Mouse (Mus musculus) liver, embryonic 14.5 days (tissue): Measurements from ENCODE around the gene Senp5. TPM values are rescaled to one million over a fixed set of nuclear protein-coding genes. Genes with fewer than 3 reads are reported as not detected.

Source experiments
- ATAC-seq: fragments of 200-750 bp; cut with Nextera tagmentation; 2 replicates; pipeline ENCODE4 v1.8.0; 2017; ENCODE audit warnings: moderate number of reproducible peaks, mild to moderate bottlenecking, moderate library complexity; ENCODE audit not compliant: insufficient read depth
- DNase-seq, 3 experiments: peaks; one replicate each; pipeline ENCODE4 v3.0.0-alpha.2; 2012 to 2013; ENCODE audit warnings: low read depth in 3 of 3, low spot score in 3 of 3
- H3K27ac ChIP-seq: fragments of 300-500 bp; sonication (generic); 2 replicates; pipeline ENCODE4 v1.5.1; 2014; ENCODE audit warnings: moderate library complexity, mild to moderate bottlenecking, control low read depth, inconsistent platforms
- H3K27me3 ChIP-seq: fragments of 300-500 bp; sonication (generic); 2 replicates; pipeline ENCODE4 v1.6.1; 2014; ENCODE audit warnings: mild to moderate bottlenecking, low read length, moderate library complexity; ENCODE audit not compliant: control insufficient read depth, insufficient read depth
- H3K36me3 ChIP-seq: fragments of 300-500 bp; sonication (generic); replicated peaks from 2 replicates; pipeline ENCODE4 v1.6.1; 2014; ENCODE audit warnings: low read depth; ENCODE audit not compliant: control insufficient read depth, insufficient read depth
- H3K4me1 ChIP-seq, 2 experiments: fragments of 200-500 bp in 1 of 2; fragments of 300-500 bp in 1 of 2; sonication (generic) in 1 of 2; replicated peaks; 2 replicates each; pipeline ENCODE4 v1.6.1; 2012 to 2014; ENCODE audit warnings: antibody characterized with exemption in 1 of 2, inconsistent platforms in 1 of 2, low read length in 1 of 2; ENCODE audit not compliant: control insufficient read depth in 2 of 2, insufficient read depth in 2 of 2
- H3K4me2 ChIP-seq: fragments of 300-500 bp; sonication (generic); 2 replicates; pipeline ENCODE4 v1.6.1; 2014; ENCODE audit warnings: low read depth, mild to moderate bottlenecking, control low read depth, moderate library complexity
- H3K4me3 ChIP-seq, 2 experiments: fragments of 200-500 bp in 1 of 2; fragments of 300-500 bp in 1 of 2; sonication (generic) in 1 of 2; 2 replicates each; pipeline ENCODE4 v1.5.1; 2012 to 2014; ENCODE audit warnings: low read depth in 2 of 2, low read length in 2 of 2, mild to moderate bottlenecking in 2 of 2, control low read depth in 1 of 2, inconsistent platforms in 1 of 2, moderate library complexity in 1 of 2; ENCODE audit not compliant: insufficient read depth in 1 of 2
- H3K9ac ChIP-seq: fragments of 300-500 bp; sonication (generic); replicated peaks from 2 replicates; pipeline ENCODE4 v1.6.1; 2014; ENCODE audit warnings: mild to moderate bottlenecking, control low read depth, moderate library complexity
- H3K9me3 ChIP-seq: fragments of 300-500 bp; sonication (generic); 2 replicates; pipeline ENCODE4 v1.6.1; 2016; ENCODE audit warnings: low read length, mixed read lengths; ENCODE audit not compliant: control insufficient read depth
- CTCF ChIP-seq: IDR thresholded peaks from 2 replicates; pipeline ENCODE4 v1.5.1; 2016; ENCODE audit warnings: antibody characterized with exemption, low read depth, control low read depth
- EP300 ChIP-seq: IDR thresholded peaks from 2 replicates; pipeline ENCODE4 v1.6.1; 2016; ENCODE audit warnings: antibody characterized with exemption, low read depth
- whole genome bisulfite sequencing: fragments of 180-500 bp; shearing (Covaris S2); extraction: QIAGEN DNeasy Blood & Tissue Kit; methylation state at CpG from one replicate; pipeline ENCODE4 v1.1.7; 2014; ENCODE audit not compliant: insufficient replicate concordance; 5-methylcytosine and 5-hydroxymethylcytosine counted together
- polyA plus RNA-seq, 2 experiments: library from polyadenylated mRNA; depleted of rRNA in 1 of 2; stranded (reverse) in 1 of 2; unstranded in 1 of 2; fragments of >200 nt; fragmentation: Nextera tagmentation in 1 of 2; extraction: Ambion mirVana in 1 of 2; gene quantifications; 2 replicates each; pipeline versions ENCODE4 v1.2.1 to v1.2.3; 2012 to 2014

The Senp5 gene
- polyA plus RNA-seq, 2 experiments = 2.9 to 4.7 TPM

DNA sequence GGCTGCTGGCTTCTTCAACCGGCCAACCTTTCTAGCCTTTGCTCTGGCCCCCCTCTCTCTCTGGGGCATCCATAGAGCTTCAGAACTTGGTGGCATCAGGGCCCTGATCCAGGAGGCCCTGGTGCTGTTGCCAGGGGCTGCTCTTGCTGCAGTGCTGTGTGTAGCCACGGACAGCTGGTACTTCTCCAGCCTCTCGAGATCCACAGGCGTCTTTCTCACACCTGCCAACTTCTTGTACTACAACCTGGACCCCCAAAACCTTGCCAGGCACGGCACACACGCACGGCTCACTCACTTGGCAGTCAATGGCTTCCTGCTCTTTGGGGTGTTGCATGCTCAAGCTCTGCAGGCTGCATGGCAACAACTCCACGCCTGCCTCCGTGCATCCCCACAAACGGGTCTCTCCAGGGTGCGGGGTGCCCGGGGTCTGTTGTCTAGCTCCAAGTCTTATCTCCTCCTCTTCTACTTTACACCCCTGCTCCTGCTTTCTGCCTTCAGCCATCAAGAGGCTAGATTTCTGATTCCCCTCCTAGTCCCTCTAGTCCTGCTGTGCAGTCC lies 58.3 kb downstream of the Senp5 start:
- H3K27ac ChIP-seq = no peak overlapping the region
- H3K4me2 ChIP-seq = no peak overlapping the region
- H3K36me3 ChIP-seq = no peaks in the 10 kb centered on the region
- TF ChIP-seq EP300 (no peak), CTCF (no peak)
- H3K27me3 ChIP-seq = no peaks in the 10 kb centered on the region
- H3K4me1 ChIP-seq = peaks cover 2 to 18% of the 10 kb centered on the region in 2 experiments
- no peak overlapping the region for H3K4me3 ChIP-seq
- 70% methylated on average over 12 of the region's 12 CpGs for WGBS
- ATAC-seq = no peak
- no peaks in the 10 kb centered on the region for H3K9me3 ChIP-seq
- no peak for DNase-seq
- no peak overlapping the region for H3K9ac ChIP-seq

DNA sequence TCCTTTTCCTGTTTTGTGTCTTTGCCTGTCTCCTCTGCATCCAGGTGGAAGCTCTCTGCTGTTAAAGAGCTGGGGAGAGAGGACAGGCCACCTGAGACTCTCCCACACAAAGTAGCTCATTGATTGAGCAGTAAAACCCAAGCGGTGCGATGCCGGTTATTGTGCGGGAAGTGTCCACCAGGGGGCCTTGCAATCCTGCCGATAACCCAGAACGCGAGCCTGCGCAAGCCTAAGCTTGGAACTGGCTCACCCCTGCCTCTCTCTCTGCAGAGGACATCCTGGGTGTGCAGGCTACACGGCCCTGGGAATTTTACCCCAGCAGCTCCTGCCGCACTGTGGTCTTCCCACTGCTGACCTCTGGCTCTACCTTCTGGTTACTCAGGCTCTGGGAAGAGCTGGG lies 59.1 kb downstream of the Senp5 start:
- H3K4me3 ChIP-seq = no peak overlapping the region
- ATAC-seq (no peak), DNase-seq (peak in 2 of 3 experiments; percentile 39 to 44)
- no peaks in the 10 kb centered on the region for H3K27me3 ChIP-seq
- no peaks in the 10 kb centered on the region for H3K9me3 ChIP-seq
- WGBS = 3% methylated on average over 10 of the region's 10 CpGs
- H3K9ac ChIP-seq = no peak overlapping the region
- no peak overlapping the region for H3K27ac ChIP-seq
- H3K36me3 ChIP-seq = no peaks in the 10 kb centered on the region
- peaks cover 2 to 13% of the 10 kb centered on the region in 2 experiments; a peak in 3 of 4 replicates for H3K4me1 ChIP-seq
- H3K4me2 ChIP-seq = no peak overlapping the region
- TF ChIP-seq EP300 (no peak), CTCF (peak; percentile 93)

- H3K36me3 ChIP-seq = no peaks in the 10 kb centered on the region
- peaks cover 0 to 3% of the 10 kb centered on the region in 2 experiments; a peak in 2 of 4 replicates for H3K4me1 ChIP-seq
- no peak for TF ChIP-seq CTCF
- TF ChIP-seq EP300 = no peak
- H3K9me3 ChIP-seq = no peaks in the 10 kb centered on the region
- peaks cover 8% of the 10 kb centered on the region for H3K27me3 ChIP-seq
- H3K9ac ChIP-seq = no peak overlapping the region
- no peak overlapping the region for H3K4me2 ChIP-seq
- peak; percentile 42; the same call in 1 of the 2 replicates for ATAC-seq
- no peak overlapping the region for H3K4me3 ChIP-seq
- H3K27ac ChIP-seq = no peak overlapping the region
- DNase-seq = no peak
- WGBS = 25% methylated on average over 2 of the region's 2 CpGs
Observed at GRCm38 (mm10) chr16:31940586-31940985, 62.5 kb downstream of the Senp5 start.

- peaks cover 0 to 3% of the 10 kb centered on the region in 2 experiments; a peak in 2 of 4 replicates for H3K4me1 ChIP-seq
- no peak for ATAC-seq
- no peak overlapping the region for H3K4me3 ChIP-seq
- DNase-seq = no peak
- WGBS = 33% methylated on average over 6 of the region's 6 CpGs
- H3K27me3 ChIP-seq = peaks cover 25% of the 10 kb centered on the region
- TF ChIP-seq CTCF = no peak
- no peak for TF ChIP-seq EP300
- no peak overlapping the region for H3K9ac ChIP-seq
- H3K9me3 ChIP-seq = no peaks in the 10 kb centered on the region
- no peak overlapping the region for H3K27ac ChIP-seq
- H3K36me3 ChIP-seq = no peaks in the 10 kb centered on the region
- no peak overlapping the region for H3K4me2 ChIP-seq
Observed at GRCm38 (mm10) chr16:31938856-31939255, 64.2 kb downstream of the Senp5 start.

DNA sequence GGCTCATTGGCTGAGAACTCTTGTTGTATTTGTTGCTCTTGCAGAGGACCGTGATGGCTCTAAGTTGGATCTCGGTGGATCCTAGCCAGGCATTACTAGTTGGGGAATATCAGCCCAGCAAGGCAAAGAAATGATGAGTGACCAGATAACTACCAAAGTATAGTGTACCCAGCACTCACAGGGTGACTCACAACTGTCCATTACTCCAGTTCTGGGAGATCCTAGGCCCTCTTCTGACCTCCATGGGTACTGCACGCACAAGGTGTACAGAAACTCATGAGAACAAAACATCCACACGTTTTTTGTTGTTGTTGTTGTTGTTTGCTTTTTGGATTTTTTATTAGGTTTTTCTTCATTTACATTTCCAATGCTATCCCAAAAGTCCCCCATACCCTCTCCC lies 66.5 kb downstream of the Senp5 start:
- Histone ChIP-seq H3K27me3 (peaks cover 37% of the 10 kb centered on the region), H3K4me1 (peaks cover 0 to 3% of the 10 kb centered on the region in 2 experiments; a peak in 2 of 4 replicates), H3K4me3 (no peak overlapping the region), H3K27ac (no peak overlapping the region), H3K9ac (no peak overlapping the region), H3K9me3 (no peaks in the 10 kb centered on the region), H3K36me3 (no peaks in the 10 kb centered on the region), H3K4me2 (no peak overlapping the region)
- no peak for ATAC-seq
- WGBS = 65% methylated on average over 4 of the region's 4 CpGs
- TF ChIP-seq EP300 (no peak), CTCF (no peak)
- no peak for DNase-seq
